ENCODE assay signal across 23 mouse cellular contexts in genomic region chr9:35314254-35314653, GRCm38 (mm10). TPM values are rescaled to one million over a fixed set of nuclear protein-coding genes. Genes with fewer than 3 reads are reported as not detected.
DNase-seq lines count a peak whose midpoint lies in the region; ATAC-seq lines count a peak whose summit lies in the region.
"Had no signal": no experiment of that assay in that cellular context is flagged by ENCODE, and none has a peak within 500 bp of the region (broad histone marks: within the 10 kb centered on the region; RNA-seq: fewer than 3 reads in every experiment).

No protein-coding gene starts in this region.

- H3K27me3 ChIP-seq in hindbrain, embryonic 10.5 days (ENCODE audit: insufficient read depth, poor library complexity, severe bottlenecking) = peaks cover 79% of the 10 kb centered on the region
- peaks cover 18% of the 10 kb centered on the region; the same call in 1 of the 2 replicates for H3K27me3 ChIP-seq in hindbrain, embryonic 14.5 days (ENCODE audit: control insufficient read depth, insufficient read depth, low read length)
- H3K27me3 ChIP-seq in embryonic facial prominence, embryonic 10.5 days (replicated peaks; ENCODE audit: low read depth, poor library complexity, severe bottlenecking) = peaks cover 32% of the 10 kb centered on the region
- H3K27me3 ChIP-seq in forebrain, embryonic 12.5 days = peaks cover 54% of the 10 kb centered on the region
- no peaks in the 10 kb centered on the region for H3K27me3 ChIP-seq in limb, embryonic 12.5 days
- H3K27me3 ChIP-seq: embryonic facial prominence, embryonic 15.5 days had no signal

- H3K9ac ChIP-seq in hindbrain, embryonic 14.5 days = no peak overlapping the region
- H3K9ac ChIP-seq in forebrain, embryonic 12.5 days = no peak overlapping the region
- H3K9ac ChIP-seq in limb, embryonic 12.5 days (replicated peaks) = 0 out of 2 replicates have a peak overlapping the region, but pooled peaks have one; percentile 8
- H3K9ac ChIP-seq: embryonic facial prominence, embryonic 15.5 days; liver, embryonic 14.5 days; lung, embryonic 14.5 days had no signal

- no peaks in the 10 kb centered on the region for H3K9me3 ChIP-seq in hindbrain, embryonic 10.5 days
- no peaks in the 10 kb centered on the region for H3K9me3 ChIP-seq in hindbrain, embryonic 14.5 days (ENCODE audit: control insufficient read depth, low read length)
- no peaks in the 10 kb centered on the region for H3K9me3 ChIP-seq in embryonic facial prominence, embryonic 10.5 days
- no peaks in the 10 kb centered on the region for H3K9me3 ChIP-seq in forebrain, embryonic 12.5 days
- no peaks in the 10 kb centered on the region for H3K9me3 ChIP-seq in limb, embryonic 12.5 days
- H3K9me3 ChIP-seq: embryonic facial prominence, embryonic 15.5 days; megakaryocyte, embryonic 14.5 days had no signal

- no peak overlapping the region for H3K4me2 ChIP-seq in hindbrain, embryonic 14.5 days (replicated peaks)
- no peak overlapping the region for H3K4me2 ChIP-seq in forebrain, embryonic 12.5 days
- no peak overlapping the region for H3K4me2 ChIP-seq in limb, embryonic 12.5 days
- H3K4me2 ChIP-seq: embryonic facial prominence, embryonic 15.5 days; lung, embryonic 14.5 days had no signal

- 55% methylated on average over 1 of the region's 1 CpGs for WGBS in hindbrain, embryonic 10.5 days
- WGBS in hindbrain, embryonic 14.5 days = 53% methylated on average over 1 of the region's 1 CpGs
- 50% methylated on average over 1 of the region's 1 CpGs for WGBS in embryonic facial prominence, embryonic 10.5 days
- WGBS in forebrain, embryonic 12.5 days = 6% methylated on average over 1 of the region's 1 CpGs
- WGBS in limb, embryonic 12.5 days = 63% methylated on average over 1 of the region's 1 CpGs

- no peaks in the 10 kb centered on the region for H3K36me3 ChIP-seq in hindbrain, embryonic 10.5 days
- H3K36me3 ChIP-seq in hindbrain, embryonic 14.5 days (replicated peaks; ENCODE audit: control insufficient read depth, insufficient read depth) = no peaks in the 10 kb centered on the region
- no peaks in the 10 kb centered on the region for H3K36me3 ChIP-seq in embryonic facial prominence, embryonic 10.5 days (replicated peaks)
- no peaks in the 10 kb centered on the region for H3K36me3 ChIP-seq in forebrain, embryonic 12.5 days (replicated peaks)
- H3K36me3 ChIP-seq in limb, embryonic 12.5 days = no peaks in the 10 kb centered on the region
- H3K36me3 ChIP-seq: embryonic facial prominence, embryonic 15.5 days had no signal

- H3K27ac ChIP-seq in hindbrain, embryonic 10.5 days = peak overlapping the region; percentile 54; the same call in 1 of the 2 replicates
- no peak overlapping the region for H3K27ac ChIP-seq in hindbrain, embryonic 14.5 days
- H3K27ac ChIP-seq in embryonic facial prominence, embryonic 10.5 days (replicated peaks) = peak overlapping the region; percentile 73
- peak overlapping the region; percentile 69 for H3K27ac ChIP-seq in forebrain, embryonic 12.5 days
- peak overlapping the region; percentile 64; the same call in 1 of the 2 replicates for H3K27ac ChIP-seq in limb, embryonic 12.5 days
- H3K27ac ChIP-seq: embryonic facial prominence, embryonic 15.5 days; liver, embryonic 14.5 days; stomach, postnatal 0 days had no signal

- H3K4me1 ChIP-seq in hindbrain, embryonic 10.5 days (replicated peaks) = peaks cover 60% of the 10 kb centered on the region
- H3K4me1 ChIP-seq in hindbrain, embryonic 14.5 days (replicated peaks; ENCODE audit: control insufficient read depth, insufficient read depth, low read length) = peaks cover 9% of the 10 kb centered on the region; the same call in 1 of the 2 replicates
- peaks cover 66% of the 10 kb centered on the region for H3K4me1 ChIP-seq in embryonic facial prominence, embryonic 10.5 days
- H3K4me1 ChIP-seq in forebrain, embryonic 12.5 days = peaks cover 45% of the 10 kb centered on the region
- peaks cover 65% of the 10 kb centered on the region for H3K4me1 ChIP-seq in limb, embryonic 12.5 days (replicated peaks)
- H3K4me1 ChIP-seq: megakaryocyte, embryonic 14.5 days had no signal

- no peak for ATAC-seq in hindbrain, embryonic 14.5 days (ENCODE audit: low FRiP score)
- ATAC-seq in forebrain, embryonic 12.5 days (ENCODE audit: low FRiP score) = peak; percentile 56; the same call in 1 of the 2 replicates
- no peak for ATAC-seq in limb, embryonic 12.5 days (ENCODE audit: insufficient number of reproducible peaks, insufficient read depth, low FRiP score, low TSS enrichment, low read depth)

- no peak for DNase-seq in hindbrain, embryonic 10.5 days (ENCODE audit: low spot score)
- DNase-seq in hindbrain, embryonic 14.5 days (ENCODE audit: low spot score) = no peak
- DNase-seq in embryonic facial prominence, embryonic 10.5 days (ENCODE audit: low spot score) = no peak
- DNase-seq in kidney, adult 11 months = no peak
- no peak for DNase-seq in kidney, adult 9 months
- DNase-seq: adrenal gland, adult 2 months; B cell, adult 2 months; cerebellum, adult 18-20 months; cerebellum, postnatal 14 days; embryo, embryonic 11 days; gastrocnemius, postnatal 25 days; heart, adult 18-20 months; heart, postnatal 4 days; kidney, adult 18-20 months; kidney, postnatal 10 days; lung, postnatal 36 days had no signal

- no peak overlapping the region for H3K4me3 ChIP-seq in hindbrain, embryonic 10.5 days
- H3K4me3 ChIP-seq in hindbrain, embryonic 14.5 days (replicated peaks; ENCODE audit: low read length) = no peak overlapping the region
- H3K4me3 ChIP-seq in embryonic facial prominence, embryonic 10.5 days = no peak overlapping the region
- H3K4me3 ChIP-seq in forebrain, embryonic 12.5 days (replicated peaks) = no peak overlapping the region
- H3K4me3 ChIP-seq in limb, embryonic 12.5 days (replicated peaks) = no peak overlapping the region
- H3K4me3 ChIP-seq: embryonic facial prominence, embryonic 15.5 days; megakaryocyte, embryonic 14.5 days had no signal

RNA-seq across cellular contexts. Expression of gene Rpusd4, which starts 46.6 kb away (rescaled TPM):
- polyA plus RNA-seq in hindbrain, embryonic 10.5 days (2016; fragmentation: Nextera tagmentation; extraction: Ambion mirVana) = 27.5 and 30.8 TPM in 2 replicates
- polyA plus RNA-seq in hindbrain, embryonic 14.5 days (2014; fragmentation: Nextera tagmentation; extraction: Ambion mirVana) = 18.2 and 20.2 TPM in 2 replicates
- 35.4 and 35.9 TPM in 2 replicates for polyA plus RNA-seq in embryonic facial prominence, embryonic 10.5 days (2016; fragmentation: Nextera tagmentation; extraction: Ambion mirVana)
- 25.6 and 27.9 TPM in 2 replicates for polyA plus RNA-seq in forebrain, embryonic 12.5 days (2016; fragmentation: Nextera tagmentation; extraction: Ambion mirVana)
- polyA plus RNA-seq in limb, embryonic 12.5 days (2016; fragmentation: Nextera tagmentation; extraction: Ambion mirVana) = 34.2 and 34.3 TPM in 2 replicates

RNA-seq across cellular contexts. Expression of gene Fam118b, which starts 46.6 kb away (rescaled TPM):
- 66.6 and 71.0 TPM in 2 replicates for polyA plus RNA-seq in hindbrain, embryonic 10.5 days (2016; fragmentation: Nextera tagmentation; extraction: Ambion mirVana)
- polyA plus RNA-seq in hindbrain, embryonic 14.5 days (2014; fragmentation: Nextera tagmentation; extraction: Ambion mirVana) = 55.5 and 55.9 TPM in 2 replicates
- polyA plus RNA-seq in embryonic facial prominence, embryonic 10.5 days (2016; fragmentation: Nextera tagmentation; extraction: Ambion mirVana) = 63.4 and 66.4 TPM in 2 replicates
- polyA plus RNA-seq in forebrain, embryonic 12.5 days (2016; fragmentation: Nextera tagmentation; extraction: Ambion mirVana) = 73.9 TPM in 2 replicates
- 52.7 and 55.6 TPM in 2 replicates for polyA plus RNA-seq in limb, embryonic 12.5 days (2016; fragmentation: Nextera tagmentation; extraction: Ambion mirVana)
